Mouse (Mus musculus) olfactory bulb, adult 2 months (tissue): ENCODE measurements around the gene Ust.

Experiments used
- CTCF ChIP-seq: fragments of 200-500 bp; IDR thresholded peaks from 2 replicates; pipeline ENCODE4 v1.5.1; 2012; ENCODE audit warnings: low read depth, mild to moderate bottlenecking, low read length, moderate library complexity; ENCODE audit not compliant: insufficient read depth
- POLR2A ChIP-seq: fragments of 200-500 bp; IDR thresholded peaks from 2 replicates; pipeline ENCODE4 v1.6.1; 2012; ENCODE audit warnings: mild to moderate bottlenecking, low read depth, low read length, moderate library complexity; ENCODE audit not compliant: insufficient read depth

DNA sequence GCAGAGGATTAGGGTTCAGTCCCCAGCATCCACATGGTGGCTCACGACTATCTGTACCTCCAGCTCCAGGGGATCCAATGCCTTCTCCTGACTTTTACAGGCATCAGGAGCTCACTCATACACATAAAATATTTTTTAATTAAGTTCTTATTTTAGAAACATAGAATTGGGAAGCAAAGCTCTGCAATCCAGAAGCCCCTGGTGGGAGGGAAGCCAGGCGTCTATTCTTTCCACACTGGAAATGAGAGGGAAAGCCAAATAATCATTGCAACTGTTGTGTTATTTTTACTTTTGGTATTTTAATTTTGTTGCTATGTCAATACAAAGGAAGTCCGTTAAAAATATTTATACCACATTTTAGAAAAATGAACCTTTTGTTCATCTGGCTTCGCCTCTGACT lies 35.8 kb downstream of the Ust start:
- TF ChIP-seq POLR2A = no peak
- no peak for TF ChIP-seq CTCF
